Mouse (Mus musculus): ENCODE results near the gene Snx3.

GRCm38 (mm10) chr10:42510141-42510540, 8.3 kb downstream of the Snx3 start:
- TF ChIP-seq CTCF (IDR thresholded peaks at IDR 0.05; ENCODE audit: low read depth, low read length) (no peak), TAL1 (conservative IDR thresholded peaks at IDR 0.05; ENCODE audit: low read depth, low read length) (no peak), GATA1 (IDR thresholded peaks at IDR 0.05; ENCODE audit: borderline replicate concordance, low read length) (no peak)

All from G1E (cell line).